Mouse (Mus musculus): ENCODE measurements around the gene Fkbp15. TPM values are rescaled to one million over a fixed set of nuclear protein-coding genes. Genes with fewer than 3 reads are reported as not detected.

Gene Fkbp15
- total and polyA plus RNA-seq, 2 experiments from 2014 or later: 19.1 to 43.3 TPM

GRCm38 (mm10) chr4:62318294-62318693, 42.1 kb downstream of the Fkbp15 start:
- no peaks in the 10 kb centered on the region for H3K4me1 ChIP-seq (ENCODE audit: insufficient read depth)
- no peak for ATAC-seq
- 82% methylated on average over 1 of the region's 1 CpGs for WGBS
- no peaks in the 10 kb centered on the region for H3K27me3 ChIP-seq (ENCODE audit: insufficient read depth, low read length)
- H3K4me3 ChIP-seq (ENCODE audit: low read depth, low read length): no peak overlapping the region
- no peak overlapping the region for H3K4me2 ChIP-seq (ENCODE audit: low read depth)
- no peaks in the 10 kb centered on the region for H3K9me3 ChIP-seq (ENCODE audit: low read length)
- H3K36me3 ChIP-seq (ENCODE audit: insufficient read depth): peaks cover 48% of the 10 kb centered on the region
- no peak for DNase-seq
- no peak overlapping the region for H3K9ac ChIP-seq
- no peak for TF ChIP-seq CTCF (IDR thresholded peaks at IDR 0.05; ENCODE audit: low read depth)
- H3K27ac ChIP-seq (ENCODE audit: low read depth, low read length): no peak overlapping the region

GRCm38 (mm10) chr4:62316456-62316855, 43.9 kb downstream of the Fkbp15 start:
- Histone ChIP-seq H3K4me2 (ENCODE audit: low read depth) (no peak overlapping the region), H3K4me1 (ENCODE audit: insufficient read depth) (no peaks in the 10 kb centered on the region), H3K9me3 (ENCODE audit: low read length) (no peaks in the 10 kb centered on the region), H3K9ac (no peak overlapping the region), H3K36me3 (ENCODE audit: insufficient read depth) (peaks cover 47% of the 10 kb centered on the region), H3K4me3 (ENCODE audit: low read depth, low read length) (no peak overlapping the region), H3K27ac (ENCODE audit: low read depth, low read length) (no peak overlapping the region), H3K27me3 (ENCODE audit: insufficient read depth, low read length) (no peaks in the 10 kb centered on the region)
- 90% methylated on average over 2 of the region's 2 CpGs for WGBS
- ATAC-seq: no peak
- DNase-seq: no peak
- TF ChIP-seq CTCF (IDR thresholded peaks at IDR 0.05; ENCODE audit: low read depth): no peak

- DNase-seq (no peak), ATAC-seq (no peak)
- Histone ChIP-seq H3K4me3 (ENCODE audit: low read depth, low read length) (no peak overlapping the region), H3K4me2 (ENCODE audit: low read depth) (no peak overlapping the region), H3K9ac (no peak overlapping the region), H3K4me1 (ENCODE audit: insufficient read depth) (no peaks in the 10 kb centered on the region), H3K9me3 (ENCODE audit: low read length) (no peaks in the 10 kb centered on the region), H3K36me3 (ENCODE audit: insufficient read depth) (peaks cover 30% of the 10 kb centered on the region), H3K27ac (ENCODE audit: low read depth, low read length) (no peak overlapping the region), H3K27me3 (ENCODE audit: insufficient read depth, low read length) (no peaks in the 10 kb centered on the region)
- no peak for TF ChIP-seq CTCF (IDR thresholded peaks at IDR 0.05; ENCODE audit: low read depth)
- 82% methylated on average over 3 of the region's 3 CpGs for WGBS
Measured at GRCm38 (mm10) chr4:62314516-62314915, 45.8 kb downstream of the Fkbp15 start.

GRCm38 (mm10) chr4:62313641-62314211, 46.6 kb downstream of the Fkbp15 start:
- no peaks in the 10 kb centered on the region for H3K9me3 ChIP-seq (ENCODE audit: low read length)
- H3K27me3 ChIP-seq (ENCODE audit: insufficient read depth, low read length): no peaks in the 10 kb centered on the region
- H3K4me2 ChIP-seq (ENCODE audit: low read depth): no peak overlapping the region
- DNase-seq (no peak), ATAC-seq (no peak)
- peaks cover 25% of the 10 kb centered on the region for H3K36me3 ChIP-seq (ENCODE audit: insufficient read depth)
- TF ChIP-seq CTCF (IDR thresholded peaks at IDR 0.05; ENCODE audit: low read depth): no peak
- no peak overlapping the region for H3K9ac ChIP-seq
- H3K4me1 ChIP-seq (ENCODE audit: insufficient read depth): no peaks in the 10 kb centered on the region
- no peak overlapping the region for H3K27ac ChIP-seq (ENCODE audit: low read depth, low read length)
- H3K4me3 ChIP-seq (ENCODE audit: low read depth, low read length): no peak overlapping the region
- 89% methylated on average over 9 of the region's 9 CpGs for WGBS

- no peaks in the 10 kb centered on the region for H3K9me3 ChIP-seq (ENCODE audit: low read length)
- 94% methylated on average over 2 of the region's 2 CpGs for WGBS
- TF ChIP-seq CTCF (IDR thresholded peaks at IDR 0.05; ENCODE audit: low read depth): no peak
- peaks cover 27% of the 10 kb centered on the region for H3K36me3 ChIP-seq (ENCODE audit: insufficient read depth)
- no peak overlapping the region for H3K27ac ChIP-seq (ENCODE audit: low read depth, low read length)
- H3K4me3 ChIP-seq (ENCODE audit: low read depth, low read length): no peak overlapping the region
- H3K4me2 ChIP-seq (ENCODE audit: low read depth): no peak overlapping the region
- no peaks in the 10 kb centered on the region for H3K4me1 ChIP-seq (ENCODE audit: insufficient read depth)
- no peak overlapping the region for H3K9ac ChIP-seq
- DNase-seq: no peak
- no peaks in the 10 kb centered on the region for H3K27me3 ChIP-seq (ENCODE audit: insufficient read depth, low read length)
- ATAC-seq: no peak
Measured at GRCm38 (mm10) chr4:62312821-62313220, 47.5 kb downstream of the Fkbp15 start.

- ATAC-seq (no peak), DNase-seq (no peak)
- no peak overlapping the region for H3K27ac ChIP-seq (ENCODE audit: low read depth, low read length)
- H3K4me1 ChIP-seq (ENCODE audit: insufficient read depth): no peaks in the 10 kb centered on the region
- H3K4me2 ChIP-seq (ENCODE audit: low read depth): no peak overlapping the region
- no peaks in the 10 kb centered on the region for H3K9me3 ChIP-seq (ENCODE audit: low read length)
- H3K4me3 ChIP-seq (ENCODE audit: low read depth, low read length): no peak overlapping the region
- peaks cover 49% of the 10 kb centered on the region for H3K36me3 ChIP-seq (ENCODE audit: insufficient read depth)
- H3K27me3 ChIP-seq (ENCODE audit: insufficient read depth, low read length): no peaks in the 10 kb centered on the region
- no peak for TF ChIP-seq CTCF (IDR thresholded peaks at IDR 0.05; ENCODE audit: low read depth)
- no peak overlapping the region for H3K9ac ChIP-seq
Measured at GRCm38 (mm10) chr4:62308406-62308805, 51.9 kb downstream of the Fkbp15 start.

- Histone ChIP-seq H3K4me3 (ENCODE audit: low read depth, low read length) (no peak overlapping the region), H3K9me3 (ENCODE audit: low read length) (no peaks in the 10 kb centered on the region), H3K4me2 (ENCODE audit: low read depth) (no peak overlapping the region), H3K4me1 (ENCODE audit: insufficient read depth) (no peaks in the 10 kb centered on the region), H3K27me3 (ENCODE audit: insufficient read depth, low read length) (no peaks in the 10 kb centered on the region), H3K27ac (ENCODE audit: low read depth, low read length) (no peak overlapping the region), H3K9ac (no peak overlapping the region), H3K36me3 (ENCODE audit: insufficient read depth) (peaks cover 53% of the 10 kb centered on the region)
- no peak for DNase-seq
- no peak for TF ChIP-seq CTCF (IDR thresholded peaks at IDR 0.05; ENCODE audit: low read depth)
- ATAC-seq: no peak
- 64% methylated on average over 4 of the region's 4 CpGs for WGBS
Measured at GRCm38 (mm10) chr4:62306840-62307239, 53.5 kb downstream of the Fkbp15 start.
